Mouse (Mus musculus): ENCODE measurements at regions not wholly inside any gene's neighbourhood (a gene's known extent, or its start where the extent isn't known, plus 50 kb on each side); places are given as distances from the start of the nearest gene placed in this dataset.
A peak's percentile ranks its signal among the peaks of the same experiment; 100 is the strongest.
"Not testable (repeated sequence)": the region's sequence is repeated elsewhere in the genome, so short reads cannot be mapped to it uniquely, and the experiment has no call there.

DNA sequence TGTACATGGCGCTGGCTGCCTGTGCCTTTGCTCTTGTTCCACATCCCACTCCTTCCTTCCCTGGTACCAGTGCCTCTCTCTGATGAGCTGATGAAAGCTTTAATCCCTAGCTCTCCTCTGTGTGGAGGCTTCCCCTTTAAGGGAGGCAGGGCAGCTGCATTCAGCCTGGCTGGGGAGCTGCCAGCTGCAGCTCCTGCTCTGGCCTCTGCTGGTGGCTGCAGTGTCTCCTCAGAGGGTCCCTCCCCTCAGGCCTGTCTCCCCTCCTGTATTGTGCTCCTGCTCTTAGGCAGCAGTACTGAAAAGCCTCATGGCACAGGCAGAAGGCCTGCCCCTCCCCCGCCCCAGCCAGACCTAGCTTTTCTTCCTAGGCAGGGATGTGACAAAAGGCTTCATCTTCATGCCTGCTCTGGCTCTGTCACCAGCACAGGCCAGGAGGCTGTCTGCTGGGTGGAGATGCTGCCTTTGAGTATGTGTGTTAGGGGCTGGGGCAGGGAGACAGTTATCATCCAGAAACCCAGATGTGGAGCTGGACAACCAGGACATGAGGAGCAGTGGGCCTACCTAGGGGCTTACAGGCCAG, 97.7 kb upstream of the Zcchc13 start:
- DNase-seq (ENCODE audit: low read depth in 1 of 2, low spot score in 2 of 2) = not testable (repeated sequence)

DNA sequence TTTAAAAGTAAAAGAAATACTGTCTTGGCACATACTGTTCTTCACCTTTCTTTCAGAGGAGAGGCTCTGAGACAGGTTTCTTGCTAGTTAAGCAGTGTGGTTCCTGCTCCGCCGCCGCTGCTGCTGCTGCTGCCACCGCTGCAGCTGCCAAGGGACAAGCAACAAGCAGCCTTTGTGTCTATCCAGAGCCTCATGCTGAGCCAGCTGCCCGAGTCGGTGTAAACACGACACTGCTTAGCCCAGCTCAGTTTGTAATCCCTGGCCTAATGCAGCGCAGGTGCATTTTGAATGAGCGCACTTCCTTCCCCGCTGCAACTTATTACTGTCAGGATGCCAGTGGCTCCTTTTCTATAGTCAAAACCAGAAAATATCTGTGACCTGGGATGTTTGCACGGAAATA, 97.1 kb upstream of the Zcchc13 start:
- no peak for DNase-seq (ENCODE audit: low read depth in 1 of 2, low spot score in 2 of 2)

DNA sequence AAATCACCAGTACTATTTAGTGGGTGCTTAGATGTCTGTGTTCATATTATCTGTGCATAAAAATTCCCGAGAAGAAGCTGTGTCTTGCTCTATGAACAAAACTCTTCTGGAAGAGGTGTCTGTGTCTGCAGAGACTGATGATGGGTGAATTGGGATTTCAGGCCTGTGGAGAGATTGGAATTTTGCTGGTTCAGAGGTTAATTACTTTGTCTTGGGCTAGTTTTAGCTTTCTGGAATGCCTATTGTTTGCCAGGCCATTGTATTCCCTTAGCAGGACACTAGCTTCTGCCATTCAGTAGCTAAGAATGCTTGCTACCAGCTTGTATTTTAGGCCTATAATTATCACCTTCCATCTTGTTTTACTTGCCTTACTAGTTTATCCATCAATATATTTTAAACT, 96.6 kb upstream of the Zcchc13 start:
- no peak for DNase-seq (ENCODE audit: low read depth in 1 of 2, low spot score in 2 of 2)

DNA sequence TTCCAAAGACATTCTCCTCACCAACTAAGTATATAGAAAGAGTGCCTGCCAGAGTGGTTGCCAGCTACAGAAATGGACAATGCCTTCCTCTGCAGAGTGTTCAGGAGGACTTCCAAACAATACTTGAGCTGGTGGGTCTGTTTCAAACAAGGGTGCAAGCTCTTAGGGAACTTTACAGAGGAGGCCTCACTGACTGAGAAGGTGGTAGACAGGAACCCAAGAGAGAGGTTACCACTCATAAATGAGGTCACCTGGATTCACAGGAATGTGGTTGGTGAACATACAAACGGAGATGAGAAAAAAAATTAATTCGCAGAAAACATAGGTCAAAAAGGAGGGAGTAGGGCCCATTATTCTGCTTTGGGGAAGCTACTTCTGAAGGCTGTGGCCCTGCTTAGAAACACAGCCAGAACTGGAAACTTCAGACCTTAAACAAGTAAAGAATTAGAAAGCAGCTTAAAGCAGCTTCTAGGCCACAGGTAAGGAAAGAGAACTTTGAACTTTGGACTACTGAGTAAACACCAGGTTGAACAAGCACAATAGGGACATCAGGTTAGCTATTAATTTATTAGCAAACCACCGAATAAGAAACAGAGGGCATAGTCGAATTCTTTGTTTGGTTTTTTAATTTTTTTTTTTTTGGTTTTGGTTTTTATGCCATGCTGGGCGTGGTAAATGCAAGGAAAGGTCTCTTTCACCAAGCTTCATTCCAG, 83.7 kb upstream of the Zcchc13 start:
- no peak for DNase-seq (ENCODE audit: low read depth in 1 of 2, low spot score in 2 of 2)

DNA sequence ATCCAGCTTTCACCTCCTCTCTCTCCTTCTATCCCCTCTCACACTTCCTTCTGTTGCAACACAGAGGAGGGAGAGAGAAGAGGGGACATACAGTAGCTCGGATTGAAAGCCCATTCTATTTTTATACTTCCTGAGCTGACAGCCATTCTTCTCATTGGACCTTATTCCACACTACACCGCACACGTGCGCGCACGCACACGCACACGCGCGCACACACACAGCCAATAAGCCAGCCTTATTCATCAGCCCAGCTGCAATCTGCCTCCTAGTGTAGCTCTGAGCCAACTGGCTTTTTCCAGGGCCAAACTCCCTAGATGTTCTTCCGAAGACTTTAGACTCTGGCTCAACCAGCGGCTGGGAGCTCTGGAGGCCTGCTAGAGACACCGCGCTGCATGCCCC, 79.1 kb upstream of the Zcchc13 start:
- DNase-seq (ENCODE audit: low read depth in 1 of 2, low spot score in 2 of 2) = no peak

DNA sequence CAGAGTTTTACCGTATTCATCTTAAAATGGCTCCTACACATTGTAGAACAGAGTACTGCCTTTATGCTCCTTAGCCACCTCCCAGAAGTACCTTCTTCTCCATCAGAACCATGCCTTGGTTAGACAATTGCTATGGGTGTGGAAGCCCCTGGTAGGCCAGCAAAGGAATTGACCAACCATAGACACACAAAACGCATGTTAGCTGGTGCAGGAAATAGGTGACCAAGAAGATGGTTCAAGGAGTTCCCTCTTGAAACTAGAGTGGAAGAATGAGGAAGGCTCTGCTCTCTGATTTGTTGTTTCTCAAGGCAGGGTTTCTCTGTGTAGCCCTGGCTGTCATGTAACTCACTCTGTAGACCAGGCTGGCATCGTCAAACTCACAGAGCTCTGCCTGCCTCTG, 77.2 kb upstream of the Zcchc13 start:
- DNase-seq (ENCODE audit: low read depth in 1 of 2, low spot score in 2 of 2) = no peak

DNA sequence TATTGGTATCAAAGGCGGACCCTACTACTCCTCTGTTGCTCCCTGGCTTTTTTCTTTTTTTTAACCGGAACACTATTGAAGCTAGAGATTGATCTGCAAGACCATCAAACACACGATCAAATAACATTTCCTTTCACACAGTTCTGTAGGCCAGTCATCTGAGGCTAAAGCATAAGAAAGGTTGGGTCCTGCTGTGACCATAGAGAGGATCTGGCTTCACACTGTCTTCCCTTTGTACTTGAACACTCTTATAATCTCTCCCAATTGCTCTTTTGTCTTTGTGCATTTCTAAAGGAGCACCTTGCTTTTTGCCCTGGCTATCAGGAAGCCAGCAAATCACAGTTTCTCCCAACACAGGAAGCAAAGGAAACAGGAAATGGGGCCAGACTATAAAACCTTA, 76.8 kb upstream of the Zcchc13 start:
- DNase-seq (ENCODE audit: low read depth in 1 of 2, low spot score in 2 of 2) = no peak

DNA sequence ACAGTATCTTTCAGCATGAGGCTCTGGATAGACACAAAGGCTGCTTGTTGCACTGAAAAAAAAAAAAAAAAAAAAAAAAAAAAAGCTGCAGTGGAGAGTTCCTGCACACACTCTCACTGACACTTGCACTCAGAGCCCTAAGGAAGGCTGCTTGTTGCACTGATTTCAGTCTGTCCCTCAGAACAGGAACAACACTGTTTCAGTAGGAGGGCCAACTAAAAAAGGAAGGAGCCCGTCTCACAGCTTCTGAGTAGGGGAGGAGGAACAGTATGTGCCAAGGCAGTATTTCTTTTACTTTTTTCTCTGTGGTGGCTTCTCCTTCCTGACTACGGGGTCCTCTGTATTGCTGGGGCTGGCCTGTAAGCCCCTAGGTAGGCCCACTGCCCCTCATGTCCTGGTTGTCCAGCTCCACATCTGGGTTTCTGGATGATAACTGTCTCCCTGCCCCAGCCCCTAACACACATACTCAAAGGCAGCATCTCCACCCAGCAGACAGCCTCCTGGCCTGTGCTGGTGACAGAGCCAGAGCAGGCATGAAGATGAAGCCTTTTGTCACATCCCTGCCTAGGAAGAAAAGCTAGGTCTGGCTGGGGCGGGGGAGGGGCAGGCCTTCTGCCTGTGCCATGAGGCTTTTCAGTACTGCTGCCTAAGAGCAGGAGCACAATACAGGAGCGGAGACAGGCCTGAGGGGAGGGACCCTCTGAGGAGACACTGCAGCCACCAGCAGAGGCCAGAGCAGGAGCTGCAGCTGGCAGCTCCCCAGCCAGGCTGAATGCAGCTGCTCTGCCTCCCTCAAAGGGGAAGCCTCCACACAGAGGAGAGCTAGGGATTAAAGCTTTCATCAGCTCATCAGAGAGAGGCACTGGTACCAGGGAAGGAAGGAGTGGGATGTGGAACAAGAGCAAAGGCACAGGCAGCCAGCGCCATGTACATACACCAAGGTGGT, 75.1 kb upstream of the Zcchc13 start:
- DNase-seq (ENCODE audit: low read depth in 1 of 2, low spot score in 2 of 2) = peak in 1 of 2 experiments; percentile 25

DNA sequence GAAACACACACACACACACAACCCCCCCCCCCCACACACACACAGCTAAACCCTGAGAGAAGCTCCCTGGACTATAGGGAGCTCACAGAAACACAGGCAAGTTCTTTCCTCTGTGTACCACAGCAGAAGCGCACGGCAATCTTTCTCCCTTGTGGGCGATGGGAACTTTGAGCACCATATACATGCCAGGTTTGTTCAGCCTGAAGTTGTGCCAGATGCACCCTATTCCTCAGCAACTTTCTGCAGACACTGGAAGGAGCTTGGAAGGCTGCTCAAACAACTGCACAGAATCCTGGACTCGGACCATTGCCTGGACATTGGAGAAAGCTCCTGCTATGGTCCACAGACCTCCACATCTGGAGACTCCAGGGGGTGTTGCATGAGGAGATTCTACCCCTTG, 74.3 kb upstream of the Zcchc13 start:
- DNase-seq (ENCODE audit: low read depth in 1 of 2, low spot score in 2 of 2) = no peak

DNA sequence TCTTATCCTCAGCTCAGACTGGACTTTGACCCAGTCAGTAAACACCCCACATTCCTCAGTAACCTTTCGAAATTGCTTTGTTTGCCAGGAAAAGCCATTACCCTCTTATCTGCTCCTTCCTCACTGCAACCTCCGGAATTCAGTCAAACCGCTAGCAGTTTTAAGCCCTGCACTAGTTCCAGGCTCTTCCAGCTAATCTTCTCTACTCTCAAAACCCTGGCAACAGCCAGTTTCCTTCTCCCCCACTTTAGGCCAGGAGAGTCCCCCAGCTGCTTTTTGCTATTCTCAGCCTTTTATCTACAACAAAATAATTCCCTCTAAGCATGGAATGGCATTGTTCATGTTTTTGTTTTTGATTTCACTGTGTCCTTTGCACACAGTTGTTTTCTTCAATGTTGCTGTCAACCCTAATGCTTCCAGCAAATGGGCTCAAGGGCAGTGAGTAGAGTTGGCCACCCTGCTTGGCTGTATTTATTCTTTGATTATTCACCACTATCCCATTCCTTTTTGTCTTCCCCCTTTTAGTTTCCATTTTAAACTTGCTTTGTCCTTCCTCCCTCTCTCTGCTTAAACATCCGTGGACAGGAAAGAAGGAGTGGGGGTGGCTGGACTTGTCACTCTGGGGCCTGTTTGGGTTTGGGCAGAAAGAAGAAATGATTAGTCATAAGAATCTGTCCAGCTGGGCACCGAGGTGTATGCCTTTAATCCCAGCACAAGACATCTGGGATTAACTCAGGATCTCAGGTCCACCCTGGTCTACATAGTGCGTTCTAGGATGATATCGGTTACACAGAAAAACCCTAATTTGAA, 73.5 kb upstream of the Zcchc13 start:
- DNase-seq (ENCODE audit: low read depth in 1 of 2, low spot score in 2 of 2) = no peak

DNA sequence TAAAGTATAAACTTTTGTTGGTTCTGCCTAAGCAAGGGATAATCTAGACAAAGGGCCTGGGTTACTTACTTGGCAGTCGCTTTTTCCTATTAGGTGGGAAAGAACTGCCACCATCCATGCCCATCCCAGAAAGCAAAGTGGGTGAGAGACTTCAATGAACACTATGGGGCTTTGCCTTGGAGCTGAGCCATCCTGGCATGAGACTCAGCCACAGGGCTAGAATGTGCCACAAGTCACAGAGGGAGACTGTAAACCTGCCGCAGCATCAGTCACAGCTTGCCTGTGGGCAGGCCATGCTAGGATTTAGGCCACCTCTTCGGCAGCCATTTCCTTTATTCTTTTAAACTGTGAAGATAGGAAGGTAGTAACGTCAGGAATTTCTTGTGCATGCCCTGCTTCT, 72.9 kb upstream of the Zcchc13 start:
- no peak for DNase-seq (ENCODE audit: low read depth in 1 of 2, low spot score in 2 of 2)

DNA sequence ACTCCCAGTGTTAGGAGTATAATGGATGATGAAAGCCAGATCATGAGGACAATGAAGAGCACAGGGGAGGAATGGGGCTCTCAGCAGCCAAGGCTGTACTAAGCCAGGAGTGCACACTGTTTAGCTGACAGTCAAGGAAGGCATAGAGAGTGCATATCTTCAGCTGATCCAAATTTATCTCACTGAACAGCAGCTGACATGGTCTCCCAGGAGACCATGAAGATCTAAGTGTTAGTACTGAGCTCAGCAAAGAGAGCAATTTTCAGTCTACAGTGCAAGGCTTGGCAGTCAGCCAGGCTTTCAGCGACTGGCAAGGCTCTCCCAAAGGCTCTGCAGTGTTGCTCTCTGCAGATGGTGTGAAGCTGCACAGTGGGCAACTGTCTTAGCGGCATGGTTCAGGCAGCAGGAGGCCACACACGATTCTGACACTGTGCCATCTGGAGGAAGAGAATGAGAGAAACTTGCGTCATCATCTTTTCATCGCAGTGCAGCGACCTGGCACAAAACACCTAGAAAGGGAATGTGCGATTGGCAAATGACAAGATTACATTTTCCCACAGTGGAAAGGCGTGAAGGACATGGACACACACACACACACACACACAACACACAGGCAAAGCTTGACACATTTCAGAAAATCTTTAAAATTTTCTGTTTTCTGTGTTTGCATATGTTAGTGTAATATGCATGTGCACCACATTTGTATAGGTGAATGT, 66.7 kb upstream of the Zcchc13 start:
- no peak for DNase-seq (ENCODE audit: low read depth in 1 of 2, low spot score in 2 of 2)

DNA sequence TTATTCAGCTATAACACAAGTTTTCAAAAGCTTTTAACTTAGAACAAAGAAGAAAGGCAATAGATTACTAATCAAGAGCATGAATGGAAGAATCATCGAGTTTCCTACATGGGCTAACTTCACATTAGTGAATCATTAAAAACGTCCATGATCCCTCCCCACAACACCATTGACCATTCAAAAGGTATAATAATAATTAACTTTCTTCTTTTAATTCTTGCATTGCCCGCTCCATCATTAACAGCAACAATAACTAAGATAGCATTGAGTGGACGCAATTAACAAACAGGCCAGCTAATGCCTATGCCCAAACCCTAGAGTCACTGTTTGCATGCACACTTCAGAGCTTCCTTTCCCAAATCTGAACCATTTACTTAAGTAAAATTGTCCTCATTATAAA, 57.0 kb upstream of the Zcchc13 start:
- no peak for DNase-seq (ENCODE audit: low read depth in 1 of 2, low spot score in 2 of 2)

DNA sequence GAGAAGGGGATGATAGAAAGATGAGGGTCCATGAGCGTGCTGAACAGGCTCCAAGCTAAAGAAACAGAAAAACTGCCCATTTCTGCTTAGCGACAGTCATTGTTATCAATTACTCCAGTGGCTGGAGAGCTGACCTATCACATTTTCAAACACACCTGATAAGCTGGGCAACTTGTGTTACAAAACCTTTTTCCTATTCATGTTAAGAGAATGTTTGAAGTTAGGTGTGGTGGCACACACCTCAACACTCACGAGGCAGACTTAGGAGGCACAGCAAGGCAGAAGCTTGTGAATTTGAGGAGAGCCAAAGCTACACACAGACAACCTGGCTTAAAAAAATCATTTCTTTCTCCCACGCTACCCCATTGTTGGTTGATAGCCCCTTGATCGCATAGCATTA, 50.9 kb upstream of the Zcchc13 start:
- no peak for DNase-seq (ENCODE audit: low read depth in 1 of 2, low spot score in 2 of 2)

Data from monocyte, adult 2 months (primary cell).